Mouse (Mus musculus) layer of hippocampus, postnatal 14 days (tissue): ENCODE results near the gene Dclre1c. TPM values are rescaled to one million over a fixed set of nuclear protein-coding genes. Genes with fewer than 3 reads are reported as not detected.
"Not testable (repeated sequence)": the region's sequence is repeated elsewhere in the genome, so short reads cannot be mapped to it uniquely, and the experiment has no call there.

Experiments used
- DNase-seq, 2 experiments: peaks; one replicate each; pipeline ENCODE4 v3.0.0; 2021 to 2022; ENCODE audit warnings: low spot score in 2 of 2, mixed read lengths in 1 of 2
- long read RNA-seq, 2 experiments: library from polyadenylated mRNA; stranded (forward); transcript quantifications; one replicate each; pipeline ENCODE4 v2.0.0; 2021
- total RNA-seq, 2 experiments: library from RNA; stranded (reverse); gene quantifications; 2 replicates each; pipeline ENCODE4 v1.2.3; 2021

Gene Dclre1c
- total RNA-seq = 10 to 100 TPM in 1 of 2 experiments, 1 to 10 TPM in 1; 9.8 to 12.9 TPM
- long read RNA-seq, experiment 1, partial matches to known transcripts = 1 of 7 reads
- long read RNA-seq, experiment 1, other reads (novel, unspliced or antisense) = 3 of 7 reads
- long read RNA-seq, experiment 2, partial matches to known transcripts = 0 of 3 reads
- long read RNA-seq, experiment 2, other reads (novel, unspliced or antisense) = 0 of 3 reads

DNA sequence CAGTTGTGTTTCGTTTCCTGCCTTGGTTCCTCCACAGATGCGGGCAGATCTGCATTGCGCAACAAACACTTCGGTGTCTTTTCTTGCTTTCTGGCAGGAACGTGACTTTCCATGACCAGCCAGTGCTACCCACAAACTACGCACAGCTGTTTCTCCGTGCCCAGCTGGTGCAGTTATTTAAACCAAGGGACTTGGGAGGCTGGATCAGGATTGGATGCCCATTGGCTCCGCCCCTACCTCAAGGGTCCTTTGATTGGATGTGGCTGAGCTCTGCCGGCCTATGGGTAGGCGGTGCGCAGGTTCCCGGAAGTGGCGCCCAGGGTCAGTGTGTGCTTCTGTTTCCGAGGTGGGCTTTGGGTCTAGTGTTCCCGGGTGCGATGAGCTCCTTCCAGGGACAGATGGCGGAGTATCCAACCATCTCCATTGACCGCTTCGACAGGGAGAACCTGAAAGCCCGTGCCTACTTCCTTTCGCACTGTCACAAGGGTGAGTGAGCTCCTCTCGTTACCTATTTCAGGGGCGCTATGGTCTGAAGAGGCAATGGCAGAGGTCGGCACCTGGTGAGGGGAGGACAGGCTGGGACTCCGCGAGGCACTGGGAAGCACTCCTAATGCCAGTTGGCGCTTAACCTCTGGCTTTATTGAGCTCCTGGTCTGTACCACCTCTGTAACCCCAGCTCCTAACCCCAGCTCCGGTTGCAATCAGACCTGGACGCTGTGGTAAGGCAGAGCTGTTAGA, at the start of gene Dclre1c:
Gene Dclre1c, plus strand, starts transcription at position 291 of the 738 bp plus-strand sequence.
- peak; percentile 82 to 92 for DNase-seq

DNA sequence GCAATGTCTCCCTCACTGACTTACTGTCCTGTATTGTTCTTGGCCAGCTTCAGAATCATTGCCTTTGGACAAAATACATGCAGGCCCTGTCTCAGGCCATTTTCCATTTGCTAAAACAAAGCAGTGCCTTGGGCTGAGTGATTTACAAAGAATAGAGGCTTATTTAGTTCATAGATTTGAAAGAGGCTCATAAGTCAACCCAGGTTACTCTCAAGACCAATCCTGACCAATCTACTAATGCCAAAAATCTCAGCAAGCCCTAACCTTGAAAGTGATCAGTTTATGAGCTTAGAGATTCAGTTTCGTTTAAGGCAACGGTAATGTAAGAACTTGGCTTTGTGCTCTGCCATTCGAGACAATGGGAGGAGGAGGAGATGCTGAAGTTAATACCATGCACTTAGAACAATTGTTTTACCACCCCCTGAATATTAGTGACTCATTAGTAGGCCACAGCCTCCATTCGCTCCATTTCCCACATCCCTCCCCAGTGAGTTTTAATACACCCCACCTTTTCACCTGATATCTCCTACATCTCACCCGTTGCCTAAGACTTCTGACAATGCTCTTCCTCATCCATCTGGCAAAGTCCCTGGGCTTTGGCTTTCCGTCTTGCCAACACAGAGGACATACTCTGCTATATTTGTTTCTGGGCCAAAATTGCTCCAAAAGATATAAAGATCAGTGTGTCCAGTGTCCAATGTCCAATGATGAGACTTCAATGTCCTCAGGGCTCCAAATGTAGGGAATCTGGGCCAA, 36.6 kb upstream of the Dclre1c start:
- no peak for DNase-seq

GRCm38 (mm10) chr2:3391945-3392344, 32.0 kb upstream of the Dclre1c start:
- no peak for DNase-seq

- not testable (repeated sequence) for DNase-seq
Measured at GRCm38 (mm10) chr2:3397110-3397509, 26.8 kb upstream of the Dclre1c start, which contains the start of gene Olah. TSS of gene Olah (minus strand) at chr2:3397210.

DNA sequence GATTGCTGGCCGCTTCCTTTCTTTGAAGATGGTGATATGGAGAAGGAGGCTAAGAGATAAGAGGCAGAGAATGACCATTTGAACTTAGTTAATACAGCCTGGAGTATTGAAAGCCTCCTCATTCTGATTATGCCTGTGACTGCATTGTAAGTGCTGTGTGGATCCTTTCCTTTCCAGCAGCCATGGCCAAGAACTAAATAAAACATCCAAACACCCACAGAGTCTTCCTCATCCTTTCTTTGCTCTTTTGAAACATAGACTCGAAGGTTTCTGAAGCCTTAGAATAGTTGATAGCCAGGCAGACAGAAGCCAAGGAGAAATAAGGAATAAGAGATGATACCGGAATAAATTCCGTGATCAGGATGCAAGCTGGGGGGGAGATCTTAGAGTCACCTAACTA, 17.9 kb upstream of the Dclre1c start:
- DNase-seq = no peak

GRCm38 (mm10) chr2:3407756-3408155, 16.2 kb upstream of the Dclre1c start:
- DNase-seq = no peak

DNA sequence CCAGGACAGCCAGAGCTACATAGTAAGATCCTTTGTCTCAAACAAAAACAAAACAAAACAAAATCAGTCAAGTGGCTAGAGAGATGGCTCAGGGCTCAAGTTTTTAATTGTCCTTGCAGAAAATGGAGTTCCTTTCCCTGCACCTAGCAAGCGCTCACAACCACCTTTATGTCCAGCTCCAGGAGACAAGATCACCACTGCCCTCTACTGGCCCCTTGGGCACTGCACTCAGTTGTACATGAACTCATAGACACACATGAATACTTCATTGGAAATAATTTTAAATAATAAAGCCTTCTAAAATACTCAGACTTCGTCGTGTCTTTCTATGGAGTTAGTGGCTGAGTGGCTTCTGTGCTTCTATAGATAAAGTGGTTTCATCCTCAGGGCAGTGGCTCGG, 9.7 kb upstream of the Dclre1c start:
- DNase-seq = peak; percentile 47 to 72

DNA sequence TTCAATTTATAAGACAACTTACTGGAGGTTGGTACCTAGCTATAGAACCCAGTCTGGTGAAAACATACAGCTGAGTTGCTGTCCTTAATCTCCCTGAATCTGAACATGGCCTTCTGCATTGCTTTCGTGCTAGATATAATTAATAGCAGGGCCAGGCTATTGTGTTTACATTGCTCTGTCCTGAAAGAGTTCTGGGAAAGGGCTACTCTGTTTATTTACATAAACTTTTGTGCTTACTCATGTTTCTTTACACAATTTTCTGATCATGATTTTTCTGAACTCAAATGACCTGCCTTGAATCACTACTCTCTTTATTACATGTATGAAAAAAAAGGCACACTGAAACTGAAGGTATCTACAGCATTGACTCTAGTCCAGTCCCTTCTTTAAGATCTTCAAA, 8.3 kb upstream of the Dclre1c start:
- no peak for DNase-seq

GRCm38 (mm10) chr2:3418883-3419431, 5.0 kb upstream of the Dclre1c start:
- peak; percentile 92 to 95 for DNase-seq

GRCm38 (mm10) chr2:3420157-3420556, 3.8 kb upstream of the Dclre1c start:
- DNase-seq = no peak

GRCm38 (mm10) chr2:3422548-3422947, 1.4 kb upstream of the Dclre1c start, which contains the start of gene Meig1:
TSS of gene Meig1 (minus strand) at chr2:3422648.
- no peak for DNase-seq

- DNase-seq = no peak
Measured at GRCm38 (mm10) chr2:3424579-3424910, 614 bp downstream of the Dclre1c start.

DNA sequence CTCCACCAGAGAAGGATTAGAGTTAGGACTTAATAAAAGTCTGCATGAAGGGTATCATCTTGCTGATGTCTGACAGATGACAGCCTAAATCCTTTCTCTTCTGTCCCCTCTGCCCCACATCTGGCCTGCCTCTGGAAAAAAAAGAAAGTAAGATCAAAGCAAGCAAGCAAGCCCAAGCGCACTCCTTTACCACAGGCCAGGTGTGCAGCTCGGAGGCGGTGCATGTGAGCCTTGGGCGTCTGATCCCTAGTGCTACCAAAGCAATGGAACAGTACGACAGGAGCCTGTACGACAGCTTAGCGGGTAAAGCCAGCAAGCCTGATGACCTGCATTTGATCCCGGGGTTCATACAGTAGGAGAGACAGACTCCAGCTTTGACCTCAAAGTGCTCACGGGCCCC, 7.0 kb downstream of the Dclre1c start:
- DNase-seq = no peak

GRCm38 (mm10) chr2:3435369-3436061, 11.6 kb downstream of the Dclre1c start:
- DNase-seq = no peak

- no peak for DNase-seq
Measured at GRCm38 (mm10) chr2:3437956-3438355, 14.0 kb downstream of the Dclre1c start.

DNA sequence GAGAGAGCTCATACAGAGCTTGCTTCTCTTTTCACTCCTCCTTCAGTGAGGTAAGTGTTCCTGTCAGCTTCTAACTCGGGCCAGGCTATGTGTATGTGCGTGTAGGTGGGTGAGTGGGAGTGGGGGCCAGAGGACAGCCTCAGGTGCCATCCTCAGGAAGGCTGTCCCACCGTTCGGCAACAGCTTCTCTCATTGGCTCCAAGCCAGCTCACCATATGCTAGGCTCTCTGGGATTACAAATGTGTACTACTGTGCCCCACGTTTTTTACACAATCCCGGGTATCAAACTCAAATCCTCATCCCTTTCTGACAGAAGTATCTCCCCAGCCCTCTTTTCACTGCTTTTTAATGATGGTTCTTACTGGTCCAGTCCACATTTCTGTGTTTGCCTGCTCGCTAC, 20.3 kb downstream of the Dclre1c start:
- no peak for DNase-seq

DNA sequence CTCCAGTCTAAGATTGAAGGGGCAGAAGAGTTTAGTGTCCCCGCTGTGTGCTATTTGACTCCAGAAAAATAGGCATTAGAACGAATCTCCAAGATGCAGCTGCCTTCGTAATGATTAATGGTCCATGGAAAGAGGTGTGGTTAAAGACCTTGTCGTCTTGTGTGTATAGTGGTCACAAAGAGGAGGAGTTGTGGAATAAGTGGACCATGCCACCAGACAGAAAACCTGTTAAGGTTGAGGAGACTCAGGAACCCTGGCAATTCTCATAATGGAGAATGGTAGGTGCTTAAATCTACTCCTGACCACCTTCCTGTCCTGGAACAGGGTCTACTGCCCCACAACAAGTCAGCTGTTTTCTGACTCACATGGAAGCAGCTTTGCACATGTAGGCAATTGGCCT, 22.1 kb downstream of the Dclre1c start:
- no peak for DNase-seq

DNA sequence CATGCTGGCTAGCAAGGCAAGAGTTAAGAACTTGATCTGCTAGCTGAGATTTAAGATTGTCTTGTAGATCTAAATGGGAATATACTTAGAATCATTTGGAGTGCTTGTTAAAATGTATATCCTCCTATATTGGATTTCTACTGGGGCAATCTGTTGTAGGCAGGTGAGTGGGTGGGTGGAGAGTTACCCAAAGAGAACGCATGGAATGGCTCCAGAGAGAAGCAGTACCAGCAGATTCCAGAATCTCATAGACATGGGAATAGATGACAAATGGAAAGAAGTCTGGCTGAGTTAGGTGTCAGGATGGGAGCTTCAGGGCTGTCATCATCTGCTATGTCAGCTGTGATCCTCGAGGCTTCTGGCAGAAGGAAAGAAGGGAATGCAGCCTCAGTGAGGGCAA, 25.5 kb downstream of the Dclre1c start:
- DNase-seq = peak in 1 of 2 experiments; percentile 49

- DNase-seq = no peak
Measured at GRCm38 (mm10) chr2:3453096-3453495, 29.2 kb downstream of the Dclre1c start.

DNA sequence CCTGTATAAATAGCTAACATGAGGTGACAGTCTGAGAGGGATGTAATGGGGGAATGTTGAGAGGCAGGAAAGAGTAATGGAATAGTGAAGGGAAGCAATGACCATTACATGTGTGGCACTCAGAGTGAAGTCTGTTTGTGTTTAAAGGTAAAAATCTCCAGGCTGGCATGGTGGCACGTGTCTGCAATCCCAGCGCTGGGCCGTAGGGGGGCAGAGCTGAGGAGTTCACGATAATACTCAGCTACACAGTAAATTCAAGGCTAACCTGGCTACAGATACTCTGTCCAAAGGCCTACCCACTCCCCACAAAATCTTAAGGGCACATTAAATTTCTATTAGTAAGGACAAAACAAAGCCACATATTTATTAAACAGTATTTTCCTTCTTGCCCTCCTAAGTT, 32.7 kb downstream of the Dclre1c start:
- no peak for DNase-seq

DNA sequence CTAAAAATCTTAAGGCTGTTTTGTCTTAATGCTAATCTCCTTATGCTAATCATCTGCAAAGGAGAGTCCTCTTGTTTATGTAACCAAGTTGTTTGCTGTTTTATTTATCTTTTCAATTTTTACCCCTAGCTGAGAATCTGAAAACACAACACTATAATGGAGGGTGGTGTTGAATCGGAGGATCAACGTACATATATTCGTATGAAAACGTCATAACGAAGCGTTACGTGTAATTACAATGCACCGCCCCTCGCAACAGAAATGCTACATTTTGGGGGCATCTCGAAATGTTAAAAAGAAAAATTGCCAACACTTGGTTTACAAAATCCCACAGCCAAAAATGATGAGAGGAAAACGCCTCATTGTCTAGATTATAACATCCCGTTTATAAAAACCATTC, 50.0 kb downstream of the Dclre1c start:
- DNase-seq = no peak
